Mouse (Mus musculus): ENCODE measurements around the gene Ccdc58. TPM values are rescaled to one million over a fixed set of nuclear protein-coding genes. Genes with fewer than 3 reads are reported as not detected.
"Not testable (repeated sequence)": the region's sequence is repeated elsewhere in the genome, so short reads cannot be mapped to it uniquely, and the experiment has no call there.

Gene Ccdc58
- polyA plus RNA-seq, 1 experiment from 2014 or later, result 80.6 TPM

GRCm38 (mm10) chr16:36074772-36075171, 3.3 kb downstream of the Ccdc58 start:
- Histone ChIP-seq H3K9ac (no peak overlapping the region), H3K4me2 (no peak overlapping the region), H3K27me3 (ENCODE audit: insufficient read depth, low read length) (no peaks in the 10 kb centered on the region), H3K9me3 (ENCODE audit: low read depth, low read length) (no peaks in the 10 kb centered on the region), H3K27ac (ENCODE audit: low read depth) (no peak overlapping the region), H3K36me3 (ENCODE audit: insufficient read depth) (0 out of 2 replicates have a peak, but pooled peaks cover 6% of the 10 kb centered on the region), H3K4me3 (ENCODE audit: low read depth, low read length) (no peak overlapping the region), H3K4me1 (ENCODE audit: insufficient read depth) (0 out of 2 replicates have a peak, but pooled peaks cover 2% of the 10 kb centered on the region)
- TF ChIP-seq CTCF (IDR thresholded peaks at IDR 0.05; ENCODE audit: low read depth), result no peak
- WGBS, result 94% methylated on average over 3 of the region's 3 CpGs
- DNase-seq (no peak), ATAC-seq (ENCODE audit: insufficient read depth) (no peak)

- Histone ChIP-seq H3K9me3 (ENCODE audit: low read depth, low read length) (no peaks in the 10 kb centered on the region), H3K9ac (no peak overlapping the region), H3K4me3 (ENCODE audit: low read depth, low read length) (no peak overlapping the region), H3K36me3 (ENCODE audit: insufficient read depth) (peaks cover 22% of the 10 kb centered on the region; the same call in 1 of the 2 replicates), H3K4me1 (ENCODE audit: insufficient read depth) (no peaks in the 10 kb centered on the region), H3K27ac (ENCODE audit: low read depth) (no peak overlapping the region), H3K27me3 (ENCODE audit: insufficient read depth, low read length) (no peaks in the 10 kb centered on the region), H3K4me2 (no peak overlapping the region)
- DNase-seq (no peak), ATAC-seq (ENCODE audit: insufficient read depth) (no peak)
- TF ChIP-seq CTCF (IDR thresholded peaks at IDR 0.05; ENCODE audit: low read depth), result no peak
- 90% methylated on average over 3 of the region's 3 CpGs for WGBS
Observed at GRCm38 (mm10) chr16:36079916-36080315, 8.4 kb downstream of the Ccdc58 start.

- Histone ChIP-seq H3K4me2 (no peak overlapping the region), H3K27me3 (ENCODE audit: insufficient read depth, low read length) (no peaks in the 10 kb centered on the region), H3K9me3 (ENCODE audit: low read depth, low read length) (no peaks in the 10 kb centered on the region), H3K9ac (no peak overlapping the region), H3K4me1 (ENCODE audit: insufficient read depth) (no peaks in the 10 kb centered on the region), H3K36me3 (ENCODE audit: insufficient read depth) (peaks cover 76% of the 10 kb centered on the region), H3K27ac (ENCODE audit: low read depth) (no peak overlapping the region), H3K4me3 (ENCODE audit: low read depth, low read length) (no peak overlapping the region)
- no peak for TF ChIP-seq CTCF (IDR thresholded peaks at IDR 0.05; ENCODE audit: low read depth)
- WGBS, result 71% methylated on average over 4 of the region's 4 CpGs
- DNase-seq (no peak), ATAC-seq (ENCODE audit: insufficient read depth) (no peak)
Observed at GRCm38 (mm10) chr16:36087846-36088245, 16.4 kb downstream of the Ccdc58 start.

GRCm38 (mm10) chr16:36089065-36089464, 17.6 kb downstream of the Ccdc58 start:
- no peak overlapping the region for H3K9ac ChIP-seq

GRCm38 (mm10) chr16:36089850-36090616, 18.5 kb downstream of the Ccdc58 start:
- Histone ChIP-seq H3K4me2 (no peak overlapping the region), H3K36me3 (ENCODE audit: insufficient read depth) (peaks cover 58% of the 10 kb centered on the region), H3K4me3 (ENCODE audit: low read depth, low read length) (no peak overlapping the region), H3K27me3 (ENCODE audit: insufficient read depth, low read length) (no peaks in the 10 kb centered on the region), H3K9me3 (ENCODE audit: low read depth, low read length) (no peaks in the 10 kb centered on the region), H3K4me1 (ENCODE audit: insufficient read depth) (no peaks in the 10 kb centered on the region), H3K9ac (no peak overlapping the region), H3K27ac (ENCODE audit: low read depth) (no peak overlapping the region)
- ATAC-seq (ENCODE audit: insufficient read depth) (no peak), DNase-seq (no peak)
- WGBS, result 81% methylated on average over 8 of the region's 8 CpGs
- TF ChIP-seq CTCF (IDR thresholded peaks at IDR 0.05; ENCODE audit: low read depth), result no peak

More at GRCm38 (mm10) chr16:36089065-36089464, 17.6 kb downstream of the Ccdc58 start:
- Histone ChIP-seq H3K4me3 (ENCODE audit: low read depth, low read length) (no peak overlapping the region), H3K36me3 (ENCODE audit: insufficient read depth) (peaks cover 64% of the 10 kb centered on the region), H3K4me2 (no peak overlapping the region), H3K9me3 (ENCODE audit: low read depth, low read length) (no peaks in the 10 kb centered on the region), H3K27me3 (ENCODE audit: insufficient read depth, low read length) (no peaks in the 10 kb centered on the region), H3K27ac (ENCODE audit: low read depth) (no peak overlapping the region), H3K4me1 (ENCODE audit: insufficient read depth) (no peaks in the 10 kb centered on the region)
- DNase-seq (no peak), ATAC-seq (ENCODE audit: insufficient read depth) (no peak)
- WGBS, result 86% methylated on average over 7 of the region's 7 CpGs
- no peak for TF ChIP-seq CTCF (IDR thresholded peaks at IDR 0.05; ENCODE audit: low read depth)

- TF ChIP-seq CTCF (IDR thresholded peaks at IDR 0.05; ENCODE audit: low read depth), result no peak
- no peaks in the 10 kb centered on the region for H3K4me1 ChIP-seq (ENCODE audit: insufficient read depth)
- DNase-seq, result no peak
- WGBS, result 91% methylated on average over 11 of the region's 11 CpGs
- H3K4me3 ChIP-seq (ENCODE audit: low read depth, low read length), result no peak overlapping the region
- no peak overlapping the region for H3K9ac ChIP-seq
- no peak for ATAC-seq (ENCODE audit: insufficient read depth)
- no peak overlapping the region for H3K4me2 ChIP-seq
- H3K36me3 ChIP-seq (ENCODE audit: insufficient read depth), result peaks cover 50% of the 10 kb centered on the region
- no peaks in the 10 kb centered on the region for H3K9me3 ChIP-seq (ENCODE audit: low read depth, low read length)
- no peaks in the 10 kb centered on the region for H3K27me3 ChIP-seq (ENCODE audit: insufficient read depth, low read length)
- no peak overlapping the region for H3K27ac ChIP-seq (ENCODE audit: low read depth)
Observed at GRCm38 (mm10) chr16:36090785-36091509, 19.5 kb downstream of the Ccdc58 start.

- no peak overlapping the region for H3K4me2 ChIP-seq
- DNase-seq (no peak), ATAC-seq (ENCODE audit: insufficient read depth) (no peak)
- no peaks in the 10 kb centered on the region for H3K27me3 ChIP-seq (ENCODE audit: insufficient read depth, low read length)
- no peak overlapping the region for H3K4me3 ChIP-seq (ENCODE audit: low read depth, low read length)
- H3K36me3 ChIP-seq (ENCODE audit: insufficient read depth), result peaks cover 25% of the 10 kb centered on the region; the same call in 1 of the 2 replicates
- no peaks in the 10 kb centered on the region for H3K4me1 ChIP-seq (ENCODE audit: insufficient read depth)
- 82% methylated on average over 3 of the region's 3 CpGs for WGBS
- H3K9me3 ChIP-seq (ENCODE audit: low read depth, low read length), result no peaks in the 10 kb centered on the region
- no peak for TF ChIP-seq CTCF (IDR thresholded peaks at IDR 0.05; ENCODE audit: low read depth)
- H3K9ac ChIP-seq, result no peak overlapping the region
- H3K27ac ChIP-seq (ENCODE audit: low read depth), result no peak overlapping the region
Observed at GRCm38 (mm10) chr16:36094079-36094478, 22.6 kb downstream of the Ccdc58 start.

GRCm38 (mm10) chr16:36097813-36098499, 26.5 kb downstream of the Ccdc58 start:
- not testable (repeated sequence) for H3K4me1 ChIP-seq (ENCODE audit: insufficient read depth); H3K36me3 ChIP-seq (ENCODE audit: insufficient read depth); H3K27ac ChIP-seq (ENCODE audit: low read depth); H3K4me2 ChIP-seq; H3K9ac ChIP-seq; ATAC-seq (ENCODE audit: insufficient read depth); DNase-seq; H3K9me3 ChIP-seq (ENCODE audit: low read depth, low read length); H3K27me3 ChIP-seq (ENCODE audit: insufficient read depth, low read length); H3K4me3 ChIP-seq (ENCODE audit: low read depth, low read length)
- WGBS, result 88% methylated on average over 12 of the region's 12 CpGs
